Mouse (Mus musculus) thymus, postnatal 0 days (tissue): ENCODE results near the gene Ces3a. TPM values are rescaled to one million over a fixed set of nuclear protein-coding genes. Genes with fewer than 3 reads are reported as not detected.
"Not testable (repeated sequence)": the region's sequence is repeated elsewhere in the genome, so short reads cannot be mapped to it uniquely, and the experiment has no call there.

Experiments
- DNase-seq: peaks from one replicate; pipeline ENCODE4 v3.0.0-alpha.2; 2015; ENCODE audit warnings: low spot score
- polyA plus RNA-seq: library from polyadenylated mRNA; unstranded; fragments of >200 nt; fragmentation: Nextera tagmentation; extraction: Ambion mirVana; gene quantifications from 2 replicates; pipeline ENCODE4 v1.2.1, GENCODE M21; 2015

The Ces3a gene
- polyA plus RNA-seq, 1 experiment from 2014 or later, result 0.07 TPM

- DNase-seq, result no peak
These were observed 45.6 kb downstream of the Ces3a start for GRCm38 (mm10) chr8:105093992-105094391.

GRCm38 (mm10) chr8:105102101-105102785 is 53.8 kb downstream of the Ces3a start:
- DNase-seq, result not testable (repeated sequence)

- DNase-seq, result not testable (repeated sequence)
These were observed 55.3 kb downstream of the Ces3a start for GRCm38 (mm10) chr8:105103701-105104100.

- no peak for DNase-seq
These were observed 55.8 kb downstream of the Ces3a start for GRCm38 (mm10) chr8:105104220-105104619.

Other genes starting within 250 kb of the Ces3a start
- 0.26 TPM in 1 of 2 replicates, not detected in the other for gene Ces2b, start 217.0 kb upstream of the Ces3a start, polyA plus RNA-seq
- gene Ces2c, start 201.5 kb upstream of the Ces3a start, polyA plus RNA-seq, result 0.49 and 0.56 TPM in 2 replicates
- gene Ces2e, start 122.3 kb upstream of the Ces3a start, polyA plus RNA-seq, result 0.13 and 0.35 TPM in 2 replicates
- gene Ces2f, start 101.2 kb upstream of the Ces3a start, polyA plus RNA-seq, result 0.09 and 0.41 TPM in 2 replicates
- gene Ces2g, start 86.9 kb upstream of the Ces3a start, polyA plus RNA-seq, result 0.68 and 1.0 TPM in 2 replicates
- not detected in 2 replicates for gene Ces2h, start 47.7 kb upstream of the Ces3a start, polyA plus RNA-seq
- not detected in 2 replicates for gene Ces3b, start 35.2 kb downstream of the Ces3a start, polyA plus RNA-seq
- 0.06 and 0.14 TPM in 2 replicates for gene Ces4a, start 83.2 kb downstream of the Ces3a start, polyA plus RNA-seq
- 68.5 and 77.3 TPM in 2 replicates for gene Cbfb, start 122.1 kb downstream of the Ces3a start, polyA plus RNA-seq
- 18.1 and 18.6 TPM in 2 replicates for gene D230025D16Rik, start 176.5 kb downstream of the Ces3a start, polyA plus RNA-seq
- gene B3gnt9, start 206.6 kb downstream of the Ces3a start, polyA plus RNA-seq, result 4.9 and 5.6 TPM in 2 replicates
- 51.0 and 57.0 TPM in 2 replicates for gene Tradd, start 216.0 kb downstream of the Ces3a start, polyA plus RNA-seq
- 7.6 and 8.2 TPM in 2 replicates for gene Fbxl8, start 216.0 kb downstream of the Ces3a start, polyA plus RNA-seq
- gene Hsf4, start 221.2 kb downstream of the Ces3a start, polyA plus RNA-seq, result not detected in 2 replicates
- gene Nol3, start 227.5 kb downstream of the Ces3a start, polyA plus RNA-seq, result 0.42 and 0.47 TPM in 2 replicates
- gene 4931428F04Rik, start 241.3 kb downstream of the Ces3a start, polyA plus RNA-seq, result 3.2 and 4.2 TPM in 2 replicates
- gene Exoc3l, start 247.5 kb downstream of the Ces3a start, polyA plus RNA-seq, result 4.0 and 5.1 TPM in 2 replicates
- gene E2f4, start 249.1 kb downstream of the Ces3a start, polyA plus RNA-seq, result 81.7 and 103 TPM in 2 replicates